10 mouse cellular contexts compared by ENCODE assay signal in genomic region chr1:78218057-78218780, GRCm38 (mm10). TPM values are rescaled to one million over a fixed set of nuclear protein-coding genes. Genes with fewer than 3 reads are reported as not detected.
A peak's percentile ranks its signal among the peaks of the same experiment; 100 is the strongest.
DNase-seq lines count a peak whose midpoint lies in the region; ATAC-seq and TF ChIP-seq lines count a peak whose summit lies in the region.
"Had no signal": no experiment of that assay in that cellular context is flagged by ENCODE, and none has a peak within 500 bp of the region (broad histone marks: within the 10 kb centered on the region; RNA-seq: fewer than 3 reads in every experiment).

No protein-coding gene starts in this region.

- H3K9me3 ChIP-seq in heart, embryonic 10.5 days: no peaks in the 10 kb centered on the region
- H3K9me3 ChIP-seq in forebrain, postnatal 0 days (ENCODE audit: low read length): no peaks in the 10 kb centered on the region
- no peaks in the 10 kb centered on the region for H3K9me3 ChIP-seq in midbrain, embryonic 13.5 days
- H3K9me3 ChIP-seq: liver, embryonic 13.5 days had no signal

- H3K4me3 ChIP-seq in heart, embryonic 10.5 days: peak overlapping the region; percentile 72
- H3K4me3 ChIP-seq in forebrain, postnatal 0 days (ENCODE audit: low read depth, low read length): no peak overlapping the region
- peak overlapping the region; percentile 63 for H3K4me3 ChIP-seq in midbrain, embryonic 13.5 days (replicated peaks)

- no peak for DNase-seq in heart, embryonic 10.5 days (ENCODE audit: low spot score)
- no peak for DNase-seq in heart, postnatal 14 days
- DNase-seq in MN1 (ENCODE audit: low spot score): peak; percentile 89
- no peak for DNase-seq in forebrain, postnatal 0 days
- no peak for DNase-seq in layer of hippocampus, postnatal 10 days (ENCODE audit: low spot score in 2 of 2)
- no peak for DNase-seq in layer of hippocampus, postnatal 14 days (ENCODE audit: low spot score in 2 of 2)
- DNase-seq in c-Kit-positive CD71-positive TER-119-positive erythroid progenitor cells, embryonic 14.5 days (ENCODE audit: low spot score): no peak
- DNase-seq: gastrocnemius, postnatal 14 days; liver, embryonic 13.5 days had no signal

- no peak overlapping the region for H3K9ac ChIP-seq in forebrain, postnatal 0 days
- peak overlapping the region; percentile 69 for H3K9ac ChIP-seq in midbrain, embryonic 13.5 days (replicated peaks)
- H3K9ac ChIP-seq: liver, embryonic 13.5 days had no signal

- H3K4me2 ChIP-seq in forebrain, postnatal 0 days (ENCODE audit: low read depth): peak overlapping the region; percentile 94; the same call in 1 of the 2 replicates
- peak overlapping the region; percentile 91 for H3K4me2 ChIP-seq in midbrain, embryonic 13.5 days (replicated peaks)

- under 1% methylated on average over 19 of the region's 19 CpGs for WGBS in heart, embryonic 10.5 days
- WGBS in forebrain, postnatal 0 days: 3% methylated on average over 19 of the region's 19 CpGs
- 3% methylated on average over 19 of the region's 19 CpGs for WGBS in midbrain, embryonic 13.5 days

- no peaks in the 10 kb centered on the region for H3K36me3 ChIP-seq in heart, embryonic 10.5 days
- no peaks in the 10 kb centered on the region for H3K36me3 ChIP-seq in forebrain, postnatal 0 days (ENCODE audit: insufficient read depth)
- H3K36me3 ChIP-seq in midbrain, embryonic 13.5 days: no peaks in the 10 kb centered on the region
- H3K36me3 ChIP-seq: liver, embryonic 13.5 days had no signal

- ATAC-seq in forebrain, postnatal 0 days: no peak
- ATAC-seq in midbrain, embryonic 13.5 days: peak; percentile 16; the same call in 1 of the 2 replicates

- H3K27ac ChIP-seq in heart, embryonic 10.5 days: no peak overlapping the region
- H3K27ac ChIP-seq in forebrain, postnatal 0 days (ENCODE audit: low read depth, low read length): no peak overlapping the region
- H3K27ac ChIP-seq in midbrain, embryonic 13.5 days: no peak overlapping the region
- H3K27ac ChIP-seq: liver, embryonic 13.5 days had no signal

- peaks cover 26% of the 10 kb centered on the region for H3K4me1 ChIP-seq in heart, embryonic 10.5 days
- peaks cover 4% of the 10 kb centered on the region; the same call in 1 of the 2 replicates for H3K4me1 ChIP-seq in forebrain, postnatal 0 days (ENCODE audit: insufficient read depth)
- peaks cover 30% of the 10 kb centered on the region for H3K4me1 ChIP-seq in midbrain, embryonic 13.5 days (replicated peaks)

- TF ChIP-seq CTCF in forebrain, postnatal 0 days (IDR thresholded peaks at IDR 0.05; ENCODE audit: low read depth): no peak

- intact Hi-C loops in heart, postnatal 14 days (cut with DNase I): loop anchor here (10.0 kb wide), 1 partner anchor 233 kb away; no protein-coding TSS in a partner anchor

- peaks cover 87% of the 10 kb centered on the region for H3K27me3 ChIP-seq in heart, embryonic 10.5 days (ENCODE audit: insufficient read depth, poor library complexity, severe bottlenecking)
- peaks cover 79% of the 10 kb centered on the region for H3K27me3 ChIP-seq in forebrain, postnatal 0 days (ENCODE audit: insufficient read depth, low read length)
- H3K27me3 ChIP-seq in midbrain, embryonic 13.5 days: peaks cover 86% of the 10 kb centered on the region

RNA-seq across cellular contexts. Expression of gene Pax3, which starts 21.3 kb away (rescaled TPM):
- polyA plus RNA-seq in heart, embryonic 10.5 days (2016; fragmentation: Nextera tagmentation; extraction: Ambion mirVana): 0.28 and 1.9 TPM in 2 replicates
- under 1 TPM in 1 of 2 experiments, not detected in 1; 0.07 TPM for total RNA-seq in heart, postnatal 14 days (2021)
- total RNA-seq in forebrain, postnatal 0 days (2014; rRNA removed): 0.15 and 0.19 TPM in 2 replicates
- polyA plus RNA-seq in forebrain, postnatal 0 days (2015; fragmentation: Nextera tagmentation; extraction: Ambion mirVana): 0.04 and 0.40 TPM in 2 replicates
- 30.4 and 35.6 TPM in 2 replicates for polyA plus RNA-seq in midbrain, embryonic 13.5 days (2015; fragmentation: Nextera tagmentation; extraction: Ambion mirVana)
- total RNA-seq in layer of hippocampus, postnatal 10 days (2021): under 1 TPM in 1 of 2 experiments, not detected in 1; 0.11 TPM
- total RNA-seq in layer of hippocampus, postnatal 14 days (2021): not detected
- total RNA-seq: gastrocnemius, postnatal 14 days had no signal
